Mouse (Mus musculus) ES-E14 (cell line): Measurements from ENCODE around the gene Dennd1a.

Source experiments
- CHD2 ChIP-seq: IDR thresholded peaks from 2 replicates; pipeline ENCODE4 v1.6.1; 2014; ENCODE audit warnings: mild to moderate bottlenecking, low read depth, low read length, inconsistent platforms
- MAFK ChIP-seq: IDR thresholded peaks from 2 replicates; pipeline ENCODE4 v1.6.1; 2014; ENCODE audit warnings: mild to moderate bottlenecking, low read depth, low read length, inconsistent platforms; ENCODE audit not compliant: insufficient read depth
- ZC3H11A ChIP-seq: IDR thresholded peaks from 2 replicates; pipeline ENCODE4 v1.6.1; 2012; ENCODE audit warnings: low read depth, mild to moderate bottlenecking, inconsistent platforms, low read length, borderline replicate concordance
- ZNF384 ChIP-seq: IDR thresholded peaks from 2 replicates; pipeline ENCODE4 v1.6.1; 2012; ENCODE audit warnings: low read depth, low read length, inconsistent platforms

DNA sequence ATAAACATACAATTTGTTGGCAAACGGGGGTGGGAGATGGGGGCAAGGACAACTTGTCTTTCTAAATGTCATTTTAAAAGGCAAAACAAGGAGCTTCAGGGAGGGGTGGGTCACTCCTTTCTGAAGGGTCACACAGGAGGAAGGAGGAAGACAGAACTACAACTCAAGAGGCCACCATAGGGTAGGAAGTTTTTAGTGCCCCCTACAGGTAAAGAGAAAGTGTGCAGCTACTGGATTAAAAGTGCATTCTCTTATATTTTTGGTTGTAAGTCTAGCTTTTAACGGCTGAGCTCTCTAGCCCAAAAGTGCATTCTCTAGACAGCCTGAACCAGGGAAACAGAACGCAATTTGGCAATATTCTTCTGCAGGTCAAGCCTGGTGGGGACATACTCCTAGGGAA, 437.8 kb downstream of the Dennd1a start:
- TF ChIP-seq ZC3H11A (no peak), MAFK (no peak), ZNF384 (no peak), CHD2 (no peak)
